Mouse (Mus musculus): Measurements from ENCODE around the gene Tmem107. TPM values are rescaled to one million over a fixed set of nuclear protein-coding genes. Genes with fewer than 3 reads are reported as not detected.
"Not testable (repeated sequence)": the region's sequence is repeated elsewhere in the genome, so short reads cannot be mapped to it uniquely, and the experiment has no call there.

Gene Tmem107
- polyA plus RNA-seq, 1 experiment, result 41.7 TPM

DNA sequence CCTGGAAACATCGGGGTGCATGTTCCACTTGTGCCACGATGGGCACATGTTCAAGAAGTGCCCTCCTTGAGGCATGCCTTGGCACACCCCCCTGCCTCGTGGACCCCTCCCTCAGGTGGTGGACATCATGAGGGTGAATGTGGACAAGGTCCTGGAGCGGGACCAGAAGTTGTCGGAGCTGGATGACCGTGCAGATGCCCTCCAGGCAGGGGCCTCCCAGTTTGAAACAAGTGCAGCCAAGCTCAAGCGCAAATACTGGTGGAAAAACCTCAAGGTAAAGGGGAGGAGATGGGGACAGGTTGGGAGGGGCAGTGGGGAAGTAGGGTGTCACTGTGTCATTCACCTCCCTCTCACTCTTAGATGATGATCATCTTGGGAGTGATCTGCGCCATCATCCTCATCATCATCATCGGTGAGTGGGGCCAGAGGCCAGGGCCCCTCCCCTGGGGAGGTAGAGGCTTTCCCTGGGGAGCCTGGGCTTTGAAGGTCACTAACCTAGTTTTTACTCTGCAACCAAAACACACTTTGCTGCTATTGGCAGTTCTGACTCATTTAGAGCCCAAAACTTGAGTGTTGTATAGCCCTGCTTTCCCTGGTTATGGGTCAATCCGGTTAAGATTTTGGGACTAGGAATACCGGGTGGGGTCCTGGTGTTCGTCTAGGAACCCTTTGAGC, 19.1 kb downstream of the Tmem107 start:
- no peak for TF ChIP-seq POLR2A (IDR thresholded peaks at IDR 0.05; ENCODE audit: low read depth, low read length)
- no peak for TF ChIP-seq CTCF (conservative IDR thresholded peaks at IDR 0.05; ENCODE audit: insufficient read depth, insufficient read length, low read depth, low read length)
- peak overlapping the region; percentile 98 for H3K4me3 ChIP-seq (ENCODE audit: insufficient read depth, low read depth, low read length)
- no peaks in the 10 kb centered on the region for H3K27me3 ChIP-seq (replicated peaks; ENCODE audit: control insufficient read depth, insufficient read depth, low read length)
- H3K27ac ChIP-seq (ENCODE audit: insufficient read depth, low read depth, low read length), result peak overlapping the region; percentile 98
- peaks cover 14% of the 10 kb centered on the region for H3K4me1 ChIP-seq (ENCODE audit: control insufficient read depth, insufficient read depth, low read length)
- 57% methylated on average over 12 of the region's 12 CpGs for WGBS
- DNase-seq, result no peak
- no peaks in the 10 kb centered on the region for H3K36me3 ChIP-seq (ENCODE audit: control insufficient read depth, insufficient read depth, low read length)

DNA sequence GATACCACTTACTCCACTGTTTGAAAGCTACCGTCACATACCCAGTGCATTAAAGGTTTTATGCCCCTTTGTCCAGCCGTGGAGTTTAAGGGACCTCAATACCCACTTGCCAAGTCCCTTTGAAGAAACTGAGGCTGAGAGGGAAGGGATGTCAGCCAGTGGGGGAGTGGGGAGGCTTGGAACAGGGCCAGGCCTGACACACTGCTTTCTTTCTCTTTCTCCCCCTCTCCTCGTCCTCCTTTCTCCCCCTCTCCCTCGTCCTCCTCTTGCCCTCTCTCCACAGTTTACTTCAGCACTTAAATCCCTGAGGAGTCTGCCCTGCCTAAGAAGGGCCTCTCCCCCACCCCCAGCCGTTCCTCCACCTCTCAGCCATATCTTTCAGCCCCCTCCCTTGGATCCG, 19.8 kb downstream of the Tmem107 start:
- DNase-seq, result no peak
- Histone ChIP-seq H3K27me3 (replicated peaks; ENCODE audit: control insufficient read depth, insufficient read depth, low read length) (no peaks in the 10 kb centered on the region), H3K36me3 (ENCODE audit: control insufficient read depth, insufficient read depth, low read length) (no peaks in the 10 kb centered on the region), H3K4me3 (ENCODE audit: insufficient read depth, low read depth, low read length) (no peak overlapping the region), H3K4me1 (ENCODE audit: control insufficient read depth, insufficient read depth, low read length) (peaks cover 14% of the 10 kb centered on the region), H3K27ac (ENCODE audit: insufficient read depth, low read depth, low read length) (no peak overlapping the region; the same call in 1 of the 2 replicates)
- 51% methylated on average over 6 of the region's 6 CpGs for WGBS
- no peak for TF ChIP-seq CTCF (conservative IDR thresholded peaks at IDR 0.05; ENCODE audit: insufficient read depth, insufficient read length, low read depth, low read length)
- no peak for TF ChIP-seq POLR2A (IDR thresholded peaks at IDR 0.05; ENCODE audit: low read depth, low read length)

DNA sequence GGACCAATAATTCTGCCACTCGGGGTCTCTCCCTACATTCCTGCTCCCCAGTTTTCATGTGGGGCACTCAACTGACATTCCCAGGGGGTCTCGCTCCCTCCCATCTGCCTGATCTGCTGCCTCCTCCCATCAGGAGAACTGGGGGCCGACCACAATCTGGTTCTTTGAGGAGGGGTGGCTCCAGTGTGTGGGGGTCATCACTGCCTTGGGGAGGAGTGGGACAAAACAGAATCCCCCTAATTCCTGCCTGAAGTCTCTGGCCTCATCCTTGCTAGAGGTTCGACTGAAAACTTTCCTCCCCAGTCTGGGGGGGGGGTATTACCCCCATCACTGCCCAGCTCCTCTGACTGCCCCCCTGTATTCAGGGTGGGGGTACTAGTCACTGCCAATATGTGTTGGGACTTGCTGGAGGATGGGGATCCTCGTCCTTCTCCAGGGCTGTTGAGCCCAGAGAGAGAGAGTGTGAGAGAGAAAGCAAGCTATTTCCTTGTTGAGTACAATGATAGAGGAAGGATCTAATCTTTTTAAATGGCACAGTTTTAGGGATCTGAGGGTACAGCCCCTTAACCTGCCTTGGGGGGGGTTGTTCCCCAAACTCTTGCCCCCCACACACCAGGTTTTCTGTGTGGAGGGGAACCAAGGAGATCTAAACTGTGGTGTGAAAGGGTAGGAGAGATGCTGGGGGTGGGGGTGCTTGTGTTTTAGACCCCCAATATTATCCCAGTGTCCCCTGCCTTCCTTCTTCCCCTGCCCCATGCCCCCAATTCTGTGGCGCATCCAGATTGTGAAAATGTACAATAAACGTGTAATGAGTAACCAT, 21.2 kb downstream of the Tmem107 start:
- WGBS, result 62% methylated on average over 7 of the region's 7 CpGs
- no peak for TF ChIP-seq POLR2A (IDR thresholded peaks at IDR 0.05; ENCODE audit: low read depth, low read length)
- TF ChIP-seq CTCF (conservative IDR thresholded peaks at IDR 0.05; ENCODE audit: insufficient read depth, insufficient read length, low read depth, low read length), result no peak
- Histone ChIP-seq H3K27ac (ENCODE audit: insufficient read depth, low read depth, low read length) (no peak overlapping the region; the same call in 1 of the 2 replicates), H3K27me3 (replicated peaks; ENCODE audit: control insufficient read depth, insufficient read depth, low read length) (no peaks in the 10 kb centered on the region), H3K36me3 (ENCODE audit: control insufficient read depth, insufficient read depth, low read length) (no peaks in the 10 kb centered on the region), H3K4me3 (ENCODE audit: insufficient read depth, low read depth, low read length) (no peak overlapping the region), H3K4me1 (ENCODE audit: control insufficient read depth, insufficient read depth, low read length) (peaks cover 14% of the 10 kb centered on the region)
- no peak for DNase-seq

DNA sequence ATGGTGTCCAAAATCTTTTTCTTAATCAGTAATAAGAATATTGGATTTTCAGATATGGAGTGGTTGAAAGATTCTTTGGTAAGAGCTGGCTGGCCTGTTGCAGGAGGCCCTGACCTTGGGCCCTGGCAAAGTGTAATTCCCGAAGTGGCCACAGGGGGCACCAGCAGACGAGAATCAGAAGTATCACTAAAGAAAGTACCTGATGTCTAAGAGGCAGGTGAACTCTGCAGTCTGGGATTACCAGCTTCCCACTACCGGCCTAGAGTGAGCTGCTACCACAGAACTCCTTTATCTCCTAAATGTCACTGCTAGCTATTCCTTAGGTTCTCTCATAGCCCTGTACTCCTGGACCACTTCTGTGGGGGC, 21.8 kb downstream of the Tmem107 start:
- H3K27ac ChIP-seq (ENCODE audit: insufficient read depth, low read depth, low read length), result no peak overlapping the region

DNA sequence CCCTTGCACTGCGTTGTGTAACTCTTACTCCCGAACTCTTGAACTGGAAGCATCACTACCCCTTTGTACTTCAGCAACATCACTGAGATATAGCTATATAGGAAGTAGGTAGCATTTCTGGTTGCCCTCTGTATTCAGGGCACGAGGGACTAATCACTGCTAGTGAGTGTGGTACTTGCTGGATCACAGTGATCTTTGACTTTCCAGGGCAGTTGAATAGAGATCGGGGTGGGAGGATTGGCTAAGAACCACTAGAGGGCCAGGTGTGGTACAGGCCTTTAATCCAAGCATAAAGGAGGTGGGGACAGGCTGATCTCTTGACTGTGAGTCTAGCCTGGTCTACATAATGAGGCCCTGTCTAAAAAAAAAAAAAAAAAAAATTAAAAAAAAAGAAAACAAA, 22.3 kb downstream of the Tmem107 start:
- H3K27me3 ChIP-seq (replicated peaks; ENCODE audit: control insufficient read depth, insufficient read depth, low read length), result no peaks in the 10 kb centered on the region
- H3K27ac ChIP-seq (ENCODE audit: insufficient read depth, low read depth, low read length), result no peak overlapping the region
- peak; percentile 44 for DNase-seq
- H3K36me3 ChIP-seq (ENCODE audit: control insufficient read depth, insufficient read depth, low read length), result no peaks in the 10 kb centered on the region
- TF ChIP-seq CTCF (conservative IDR thresholded peaks at IDR 0.05; ENCODE audit: insufficient read depth, insufficient read length, low read depth, low read length), result no peak; the same call in 1 of the 2 replicates
- TF ChIP-seq POLR2A (IDR thresholded peaks at IDR 0.05; ENCODE audit: low read depth, low read length), result no peak
- 64% methylated on average over 4 of the region's 4 CpGs for WGBS
- no peak overlapping the region for H3K4me3 ChIP-seq (ENCODE audit: insufficient read depth, low read depth, low read length)
- peaks cover 20% of the 10 kb centered on the region for H3K4me1 ChIP-seq (ENCODE audit: control insufficient read depth, insufficient read depth, low read length)

More for the DNA sequence above, 21.8 kb downstream of the Tmem107 start:
- 2% methylated on average over 3 of the region's 3 CpGs for WGBS
- H3K27me3 ChIP-seq (replicated peaks; ENCODE audit: control insufficient read depth, insufficient read depth, low read length), result no peaks in the 10 kb centered on the region
- TF ChIP-seq CTCF (conservative IDR thresholded peaks at IDR 0.05; ENCODE audit: insufficient read depth, insufficient read length, low read depth, low read length), result peak; percentile 83
- no peak for TF ChIP-seq POLR2A (IDR thresholded peaks at IDR 0.05; ENCODE audit: low read depth, low read length)
- no peak overlapping the region for H3K4me3 ChIP-seq (ENCODE audit: insufficient read depth, low read depth, low read length)
- H3K36me3 ChIP-seq (ENCODE audit: control insufficient read depth, insufficient read depth, low read length), result no peaks in the 10 kb centered on the region
- peaks cover 15% of the 10 kb centered on the region for H3K4me1 ChIP-seq (ENCODE audit: control insufficient read depth, insufficient read depth, low read length)
- peak; percentile 94 for DNase-seq

DNA sequence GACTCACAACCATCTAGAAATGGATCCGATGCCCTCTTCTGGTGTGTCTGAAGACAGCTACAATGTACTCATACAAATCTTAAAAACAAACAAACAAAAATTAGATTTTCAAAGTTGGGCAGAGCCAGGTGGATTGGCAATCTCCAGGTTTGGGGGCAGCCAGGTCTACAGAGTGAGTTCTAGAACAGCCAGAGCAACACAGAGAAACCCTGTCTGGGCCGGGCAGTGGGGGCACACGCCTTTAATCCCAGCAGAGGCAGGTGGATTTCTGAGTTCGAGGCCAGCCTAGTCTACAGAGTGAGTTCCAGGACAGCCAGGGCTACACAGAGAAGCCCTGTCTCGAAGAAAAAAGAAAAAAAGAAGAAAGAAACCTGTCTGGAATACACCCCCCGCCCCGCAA, 23.2 kb downstream of the Tmem107 start:
- WGBS, result 88% methylated on average over 7 of the region's 7 CpGs
- H3K36me3 ChIP-seq (ENCODE audit: control insufficient read depth, insufficient read depth, low read length); H3K4me3 ChIP-seq (ENCODE audit: insufficient read depth, low read depth, low read length); H3K27me3 ChIP-seq (replicated peaks; ENCODE audit: control insufficient read depth, insufficient read depth, low read length); DNase-seq; H3K27ac ChIP-seq (ENCODE audit: insufficient read depth, low read depth, low read length): not testable (repeated sequence)
- peaks cover 27% of the 10 kb centered on the region for H3K4me1 ChIP-seq (ENCODE audit: control insufficient read depth, insufficient read depth, low read length)

DNA sequence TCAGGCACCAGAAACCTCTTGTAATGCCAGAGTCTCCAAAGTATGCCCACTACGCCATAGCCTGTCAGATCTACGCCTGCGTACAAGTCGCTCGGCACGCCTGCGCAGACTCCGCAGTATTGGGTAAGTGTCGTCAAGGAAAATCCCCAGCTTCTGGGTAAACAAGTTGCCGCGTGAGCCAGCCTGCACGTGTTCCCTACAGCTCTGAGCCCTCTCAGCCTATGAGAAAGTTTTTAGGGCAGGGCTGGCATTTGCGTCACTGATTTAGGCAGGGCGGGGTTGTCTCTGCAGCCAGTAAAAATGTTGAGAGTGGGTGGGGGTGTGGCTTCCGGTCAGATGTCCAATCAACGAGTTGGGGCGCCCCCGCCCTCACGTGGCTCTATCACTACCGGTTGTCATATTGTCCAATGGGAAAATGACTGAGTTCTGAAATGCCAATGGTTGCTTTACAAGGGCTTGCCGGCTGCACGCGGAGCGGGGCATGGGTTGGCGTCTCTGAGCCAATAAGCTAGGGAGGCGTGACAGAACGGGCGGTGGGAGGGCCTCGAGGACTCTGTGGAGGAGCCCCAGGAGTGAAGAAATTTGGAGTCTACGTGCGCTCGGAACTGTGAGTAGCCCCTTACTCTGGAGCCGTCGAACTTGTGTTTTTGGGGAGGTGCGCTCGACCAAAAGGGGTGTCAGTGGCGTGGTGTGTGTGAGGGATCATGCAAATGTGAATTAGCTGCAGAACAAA, 24.3 kb downstream of the Tmem107 start, which contains the start of gene Per1:
Gene Per1, plus strand, starts transcription at position 521 of the 733 bp plus-strand sequence.
- WGBS, result under 1% methylated on average over 37 of the region's 37 CpGs
- no peak for TF ChIP-seq CTCF (conservative IDR thresholded peaks at IDR 0.05; ENCODE audit: insufficient read depth, insufficient read length, low read depth, low read length)
- peak; percentile 92 for TF ChIP-seq POLR2A (IDR thresholded peaks at IDR 0.05; ENCODE audit: low read depth, low read length)
- no peaks in the 10 kb centered on the region for H3K36me3 ChIP-seq (ENCODE audit: control insufficient read depth, insufficient read depth, low read length)
- no peaks in the 10 kb centered on the region for H3K27me3 ChIP-seq (replicated peaks; ENCODE audit: control insufficient read depth, insufficient read depth, low read length)
- DNase-seq, result peak; percentile 100
- peaks cover 22% of the 10 kb centered on the region for H3K4me1 ChIP-seq (ENCODE audit: control insufficient read depth, insufficient read depth, low read length)
- H3K27ac ChIP-seq (ENCODE audit: insufficient read depth, low read depth, low read length), result peak within 1 kb of the TSS; percentile 99
- H3K4me3 ChIP-seq (ENCODE audit: insufficient read depth, low read depth, low read length), result peak within 1 kb of the TSS; percentile 91
